7 mouse cellular contexts compared by ENCODE assay signal in genomic region chr17:65536156-65536555, GRCm38 (mm10). TPM values are rescaled to one million over a fixed set of nuclear protein-coding genes. Genes with fewer than 3 reads are reported as not detected.
A peak's percentile ranks its signal among the peaks of the same experiment; 100 is the strongest.
DNase-seq lines count a peak whose midpoint lies in the region; ATAC-seq and TF ChIP-seq lines count a peak whose summit lies in the region.

No protein-coding gene starts in this region.

- no peak for ATAC-seq in liver, embryonic 11.5 days (replicated peaks; ENCODE audit: low FRiP score)
- ATAC-seq in forebrain, embryonic 15.5 days (replicated peaks): peak; percentile 28; the same call in 1 of the 2 replicates
- ATAC-seq in limb, embryonic 13.5 days (ENCODE audit: low FRiP score, low read depth): peak; percentile 59; the same call in 1 of the 2 replicates
- ATAC-seq in neural tube, embryonic 14.5 days (ENCODE audit: low read depth): peak; percentile 55; the same call in 1 of the 2 replicates

- no peaks in the 10 kb centered on the region for H3K9me3 ChIP-seq in liver, embryonic 11.5 days (ENCODE audit: control insufficient read depth, low read length)
- no peaks in the 10 kb centered on the region for H3K9me3 ChIP-seq in MEL (replicated peaks; ENCODE audit: insufficient read depth, low read length)
- no peaks in the 10 kb centered on the region for H3K9me3 ChIP-seq in forebrain, embryonic 15.5 days
- H3K9me3 ChIP-seq in limb, embryonic 13.5 days: no peaks in the 10 kb centered on the region; the same call in 1 of the 2 replicates
- no peaks in the 10 kb centered on the region for H3K9me3 ChIP-seq in neural tube, embryonic 14.5 days (ENCODE audit: control insufficient read depth, low read length)

- no peak overlapping the region for H3K27ac ChIP-seq in liver, embryonic 11.5 days (ENCODE audit: low read depth, low read length)
- H3K27ac ChIP-seq in MEL (ENCODE audit: control insufficient read depth, low read depth, low read length): no peak overlapping the region
- H3K27ac ChIP-seq in forebrain, embryonic 15.5 days (replicated peaks): no peak overlapping the region
- no peak overlapping the region for H3K27ac ChIP-seq in limb, embryonic 13.5 days
- H3K27ac ChIP-seq in neural tube, embryonic 14.5 days (ENCODE audit: low read depth, low read length): no peak overlapping the region

- no peak overlapping the region for H3K4me2 ChIP-seq in liver, embryonic 11.5 days
- H3K4me2 ChIP-seq in forebrain, embryonic 15.5 days (replicated peaks): no peak overlapping the region
- H3K4me2 ChIP-seq in limb, embryonic 13.5 days (replicated peaks): no peak overlapping the region
- no peak overlapping the region for H3K4me2 ChIP-seq in neural tube, embryonic 14.5 days (ENCODE audit: low read depth, low read length)

- TF ChIP-seq RAD21 in MEL (IDR thresholded peaks at IDR 0.05; ENCODE audit: low read depth, low read length): peak; percentile 54

- no peak for TF ChIP-seq EP300 in MEL (IDR thresholded peaks at IDR 0.05; ENCODE audit: low read depth in 1 of 2, low read length in 2 of 2)

- no peaks in the 10 kb centered on the region for H3K36me3 ChIP-seq in liver, embryonic 11.5 days (ENCODE audit: control insufficient read depth, insufficient read depth, low read length)
- peaks cover 0 to 16% of the 10 kb centered on the region in 2 experiments; a peak in 2 of 4 replicates for H3K36me3 ChIP-seq in MEL (ENCODE audit: control insufficient read depth in 1 of 2, insufficient read depth in 2 of 2, low read length in 2 of 2)
- no peaks in the 10 kb centered on the region for H3K36me3 ChIP-seq in forebrain, embryonic 15.5 days
- no peaks in the 10 kb centered on the region for H3K36me3 ChIP-seq in limb, embryonic 13.5 days
- H3K36me3 ChIP-seq in neural tube, embryonic 14.5 days (ENCODE audit: control insufficient read depth, insufficient read depth, low read length): no peaks in the 10 kb centered on the region

- TF ChIP-seq CTCF in MEL (IDR thresholded peaks at IDR 0.05 in 2 of 3, conservative IDR thresholded peaks at IDR 0.05 in 1 of 3; ENCODE audit: control insufficient read depth in 1 of 3, insufficient read depth in 1 of 3, low read depth in 2 of 3, low read length in 3 of 3, poor library complexity in 1 of 3, severe bottlenecking in 1 of 3): peak; percentile 77 to 98 (median 85)

- no peak overlapping the region for H3K4me3 ChIP-seq in liver, embryonic 11.5 days (ENCODE audit: low read depth, low read length)
- no peak overlapping the region for H3K4me3 ChIP-seq in MEL (ENCODE audit: control insufficient read depth in 1 of 2, insufficient read depth in 1 of 2, low read depth in 2 of 2, low read length in 2 of 2)
- H3K4me3 ChIP-seq in forebrain, embryonic 15.5 days: no peak overlapping the region
- no peak overlapping the region for H3K4me3 ChIP-seq in limb, embryonic 13.5 days
- H3K4me3 ChIP-seq in neural tube, embryonic 14.5 days (ENCODE audit: low read depth, low read length): no peak overlapping the region

- no peak for TF ChIP-seq POLR2A in MEL (IDR thresholded peaks at IDR 0.05; ENCODE audit: control insufficient read depth in 1 of 2, insufficient read depth in 1 of 2, low read depth in 1 of 2, low read length in 2 of 2, poor library complexity in 1 of 2)

- no peak overlapping the region for H3K9ac ChIP-seq in liver, embryonic 11.5 days (ENCODE audit: low read depth, low read length)
- no peak overlapping the region for H3K9ac ChIP-seq in MEL (ENCODE audit: control insufficient read depth, low read depth, low read length, poor library complexity, severe bottlenecking)
- H3K9ac ChIP-seq in forebrain, embryonic 15.5 days (replicated peaks): no peak overlapping the region
- no peak overlapping the region for H3K9ac ChIP-seq in limb, embryonic 13.5 days
- no peak overlapping the region for H3K9ac ChIP-seq in neural tube, embryonic 14.5 days (replicated peaks; ENCODE audit: low read depth, low read length)

- no peaks in the 10 kb centered on the region for H3K27me3 ChIP-seq in liver, embryonic 11.5 days (replicated peaks; ENCODE audit: control insufficient read depth, insufficient read depth, low read length)
- no peaks in the 10 kb centered on the region; a peak in 1 of 4 replicates for H3K27me3 ChIP-seq in MEL (ENCODE audit: control insufficient read depth in 1 of 2, insufficient read depth in 2 of 2, low read length in 2 of 2)
- H3K27me3 ChIP-seq in forebrain, embryonic 15.5 days: no peaks in the 10 kb centered on the region
- no peaks in the 10 kb centered on the region for H3K27me3 ChIP-seq in limb, embryonic 13.5 days
- H3K27me3 ChIP-seq in neural tube, embryonic 14.5 days (ENCODE audit: control insufficient read depth, insufficient read depth, low read length): no peaks in the 10 kb centered on the region

- no peaks in the 10 kb centered on the region for H3K79me2 ChIP-seq in MEL (ENCODE audit: control insufficient read depth, insufficient read depth, low read length, poor library complexity)

- DNase-seq in liver (peak; percentile 45), MEL (ENCODE audit: low read depth, low spot score) (peak; percentile 69)
- no peak for DNase-seq in liver, embryonic 11.5 days (ENCODE audit: low spot score)
- DNase-seq in c-Kit-positive CD71-positive TER-119-positive erythroid progenitor cells, embryonic 14.5 days (ENCODE audit: low spot score): peak; percentile 31

- 9% methylated on average over 3 of the region's 3 CpGs for WGBS in liver, embryonic 11.5 days
- 28% methylated on average over 3 of the region's 3 CpGs for WGBS in forebrain, embryonic 15.5 days
- WGBS in limb, embryonic 13.5 days: 28% methylated on average over 3 of the region's 3 CpGs
- WGBS in neural tube, embryonic 14.5 days: 19% methylated on average over 3 of the region's 3 CpGs

- H3K4me1 ChIP-seq in liver, embryonic 11.5 days (replicated peaks; ENCODE audit: control insufficient read depth, insufficient read depth, low read length): no peaks in the 10 kb centered on the region
- H3K4me1 ChIP-seq in MEL (ENCODE audit: control insufficient read depth in 1 of 2, insufficient read depth in 2 of 2, low read length in 2 of 2): peaks cover 4% of the 10 kb centered on the region in 2 experiments
- peaks cover 5% of the 10 kb centered on the region for H3K4me1 ChIP-seq in forebrain, embryonic 15.5 days
- H3K4me1 ChIP-seq in limb, embryonic 13.5 days: no peaks in the 10 kb centered on the region
- H3K4me1 ChIP-seq in neural tube, embryonic 14.5 days (ENCODE audit: control insufficient read depth, insufficient read depth, low read length): no peaks in the 10 kb centered on the region

TF ChIP-seq in MEL, 35 proteins besides CTCF, POLR2A, EP300 and RAD21:
- TF ChIP-seq SMC3 (IDR thresholded peaks at IDR 0.05; ENCODE audit: low read depth, low read length) (peak; percentile 73), MAZ (IDR thresholded peaks at IDR 0.05; ENCODE audit: low read depth, low read length) (no peak), ZNF384 (IDR thresholded peaks at IDR 0.05; ENCODE audit: low read depth, low read length) (no peak), BHLHE40 (IDR thresholded peaks at IDR 0.05; ENCODE audit: borderline replicate concordance, low read depth, low read length) (0 out of 2 replicates have a peak, but pooled peaks have one; percentile 5), ZC3H11A (IDR thresholded peaks at IDR 0.05; ENCODE audit: low read depth, low read length) (0 out of 2 replicates have a peak, but pooled peaks have one; percentile 18), MAX (IDR thresholded peaks at IDR 0.05; ENCODE audit: low read length) (0 out of 2 replicates have a peak, but pooled peaks have one; percentile 31)

RNA-seq across cellular contexts. Expression of gene Tmem232, which starts 4.4 kb away (rescaled TPM):
- not detected in 2 replicates for polyA plus RNA-seq in liver, embryonic 11.5 days (2014; fragmentation: Nextera tagmentation; extraction: Ambion mirVana)
- not detected in 2 replicates for total RNA-seq in MEL (2012; rRNA removed)
- under 1 TPM in 1 of 2 experiments, not detected in 1; 0.04 TPM for polyA plus RNA-seq in MEL (2012; ENCODE audit: insufficient read depth in 1 of 2, insufficient read length in 2 of 2, low read depth in 1 of 2, low replicate concordance in 2 of 2, missing spikeins in 1 of 2)
- polyA plus RNA-seq in forebrain, embryonic 15.5 days (2015; fragmentation: Nextera tagmentation; extraction: Ambion mirVana): 0.36 and 0.65 TPM in 2 replicates
- 0.13 and 0.17 TPM in 2 replicates for polyA plus RNA-seq in limb, embryonic 13.5 days (2015; fragmentation: Nextera tagmentation; extraction: Ambion mirVana)
- polyA plus RNA-seq in neural tube, embryonic 14.5 days (2014; fragmentation: Nextera tagmentation; extraction: Ambion mirVana): 1.1 and 1.9 TPM in 2 replicates
